Mouse (Mus musculus): ENCODE data around the gene Tsnaxip1. TPM values are rescaled to one million over a fixed set of nuclear protein-coding genes. Genes with fewer than 3 reads are reported as not detected.
A peak's percentile ranks its signal among the peaks of the same experiment; 100 is the strongest.

The Tsnaxip1 gene
- polyA plus RNA-seq (2015; fragmentation: Nextera tagmentation; extraction: Ambion mirVana): 4.0 and 4.6 TPM in 2 replicates

- Histone ChIP-seq H3K9me3 (ENCODE audit: control insufficient read depth, low read length) (no peaks in the 10 kb centered on the region), H3K27ac (ENCODE audit: low read length) (peak within 1 kb of the TSS; percentile 78), H3K36me3 (ENCODE audit: control insufficient read depth, insufficient read depth, low read length) (peaks cover 3% of the 10 kb centered on the region; the same call in 1 of the 2 replicates), H3K9ac (ENCODE audit: low read length) (peak within 1 kb of the TSS; percentile 93), H3K27me3 (ENCODE audit: control insufficient read depth, insufficient read depth, low read depth, low read length) (no peaks in the 10 kb centered on the region), H3K4me2 (ENCODE audit: low read depth, low read length) (peak within 1 kb of the TSS; percentile 88), H3K4me3 (ENCODE audit: low read length) (peak within 1 kb of the TSS; percentile 96), H3K4me1 (replicated peaks; ENCODE audit: control insufficient read depth, insufficient read depth, low read length) (peaks cover 13% of the 10 kb centered on the region)
- WGBS: under 1% methylated on average over 52 of the region's 52 CpGs
- ATAC-seq (ENCODE audit: low read depth): peak; percentile 98
Measured at GRCm38 (mm10) chr8:105826861-105827848, at the start of gene Tsnaxip1, which contains the start of gene Ranbp10. TSS of gene Tsnaxip1 (plus strand) at chr8:105827731. TSS of gene Ranbp10 (minus strand) at chr8:105827350.

GRCm38 (mm10) chr8:105777833-105778232 is 49.7 kb upstream of the Tsnaxip1 start:
- H3K36me3 ChIP-seq (ENCODE audit: control insufficient read depth, insufficient read depth, low read length): peaks cover 37% of the 10 kb centered on the region
- no peak overlapping the region for H3K4me2 ChIP-seq (ENCODE audit: low read depth, low read length)
- no peak overlapping the region for H3K27ac ChIP-seq (ENCODE audit: low read length)
- H3K9me3 ChIP-seq (ENCODE audit: control insufficient read depth, low read length): no peaks in the 10 kb centered on the region
- WGBS: 79% methylated on average over 2 of the region's 2 CpGs
- H3K9ac ChIP-seq (ENCODE audit: low read length): no peak overlapping the region
- H3K27me3 ChIP-seq (ENCODE audit: control insufficient read depth, insufficient read depth, low read depth, low read length): no peaks in the 10 kb centered on the region
- no peak for ATAC-seq (ENCODE audit: low read depth)
- H3K4me1 ChIP-seq (replicated peaks; ENCODE audit: control insufficient read depth, insufficient read depth, low read length): no peaks in the 10 kb centered on the region
- H3K4me3 ChIP-seq (ENCODE audit: low read length): no peak overlapping the region

- H3K36me3 ChIP-seq (ENCODE audit: control insufficient read depth, insufficient read depth, low read length): peaks cover 30% of the 10 kb centered on the region
- H3K9ac ChIP-seq (ENCODE audit: low read length): no peak overlapping the region
- 87% methylated on average over 5 of the region's 5 CpGs for WGBS
- H3K4me2 ChIP-seq (ENCODE audit: low read depth, low read length): no peak overlapping the region
- ATAC-seq (ENCODE audit: low read depth): no peak
- no peaks in the 10 kb centered on the region for H3K27me3 ChIP-seq (ENCODE audit: control insufficient read depth, insufficient read depth, low read depth, low read length)
- H3K27ac ChIP-seq (ENCODE audit: low read length): no peak overlapping the region
- H3K4me3 ChIP-seq (ENCODE audit: low read length): no peak overlapping the region
- H3K4me1 ChIP-seq (replicated peaks; ENCODE audit: control insufficient read depth, insufficient read depth, low read length): no peaks in the 10 kb centered on the region
- no peaks in the 10 kb centered on the region for H3K9me3 ChIP-seq (ENCODE audit: control insufficient read depth, low read length)
Measured at GRCm38 (mm10) chr8:105780298-105780697, 47.2 kb upstream of the Tsnaxip1 start.

DNA sequence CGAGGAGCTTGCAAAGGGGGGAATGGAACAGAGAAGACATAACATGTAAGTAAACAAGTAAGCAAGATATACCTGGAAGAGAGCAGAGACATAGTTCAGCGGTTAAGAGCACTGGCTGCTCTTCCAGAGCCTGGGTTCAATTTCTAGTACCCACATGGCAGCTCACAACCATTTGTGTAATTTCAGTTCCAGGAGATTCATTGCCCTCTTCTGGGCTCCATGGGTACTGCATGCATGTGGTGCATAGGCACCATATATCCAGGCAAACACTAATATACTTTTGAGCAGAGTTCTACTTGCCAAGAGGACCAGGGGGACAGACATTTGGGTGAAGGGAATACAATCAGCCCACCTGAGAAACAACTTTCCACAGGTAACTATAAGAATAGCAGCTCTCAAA is 39.3 kb upstream of the Tsnaxip1 start:
- H3K9ac ChIP-seq (ENCODE audit: low read length): no peak overlapping the region
- ATAC-seq (ENCODE audit: low read depth): no peak
- H3K27me3 ChIP-seq (ENCODE audit: control insufficient read depth, insufficient read depth, low read depth, low read length): no peaks in the 10 kb centered on the region
- no peak overlapping the region for H3K4me3 ChIP-seq (ENCODE audit: low read length)
- H3K9me3 ChIP-seq (ENCODE audit: control insufficient read depth, low read length): no peaks in the 10 kb centered on the region
- no peaks in the 10 kb centered on the region for H3K4me1 ChIP-seq (replicated peaks; ENCODE audit: control insufficient read depth, insufficient read depth, low read length)
- H3K27ac ChIP-seq (ENCODE audit: low read length): no peak overlapping the region
- no peaks in the 10 kb centered on the region for H3K36me3 ChIP-seq (ENCODE audit: control insufficient read depth, insufficient read depth, low read length)
- H3K4me2 ChIP-seq (ENCODE audit: low read depth, low read length): no peak overlapping the region
- WGBS: 91% methylated on average over 2 of the region's 2 CpGs

DNA sequence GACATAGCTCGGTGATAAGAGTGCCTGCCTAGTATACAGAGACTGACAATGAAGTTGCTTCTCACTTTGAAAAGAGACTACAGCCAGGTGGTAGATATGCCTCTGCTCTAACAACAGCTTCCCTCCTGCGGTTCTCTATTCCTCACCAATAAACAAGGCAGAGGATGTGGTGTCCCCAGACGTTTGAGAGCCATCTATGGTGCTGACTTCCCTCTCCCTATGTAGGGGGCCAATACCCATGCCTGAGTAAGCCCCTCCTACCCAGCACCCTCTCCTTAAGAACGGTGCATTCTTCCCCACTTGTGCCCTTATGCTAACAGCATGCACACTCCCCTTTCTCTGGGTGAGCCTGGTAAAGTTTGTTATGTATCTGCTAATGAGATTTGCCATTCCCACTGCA is 38.6 kb upstream of the Tsnaxip1 start:
- Histone ChIP-seq H3K9ac (ENCODE audit: low read length) (no peak overlapping the region), H3K27me3 (ENCODE audit: control insufficient read depth, insufficient read depth, low read depth, low read length) (no peaks in the 10 kb centered on the region), H3K4me3 (ENCODE audit: low read length) (no peak overlapping the region), H3K27ac (ENCODE audit: low read length) (no peak overlapping the region), H3K4me2 (ENCODE audit: low read depth, low read length) (no peak overlapping the region), H3K4me1 (replicated peaks; ENCODE audit: control insufficient read depth, insufficient read depth, low read length) (peaks cover 3% of the 10 kb centered on the region; the same call in 1 of the 2 replicates), H3K36me3 (ENCODE audit: control insufficient read depth, insufficient read depth, low read length) (no peaks in the 10 kb centered on the region), H3K9me3 (ENCODE audit: control insufficient read depth, low read length) (no peaks in the 10 kb centered on the region)
- no peak for ATAC-seq (ENCODE audit: low read depth)
- WGBS: 51% methylated on average over 4 of the region's 4 CpGs

GRCm38 (mm10) chr8:105789626-105790025 is 37.9 kb upstream of the Tsnaxip1 start:
- ATAC-seq (ENCODE audit: low read depth): no peak
- Histone ChIP-seq H3K27me3 (ENCODE audit: control insufficient read depth, insufficient read depth, low read depth, low read length) (no peaks in the 10 kb centered on the region), H3K36me3 (ENCODE audit: control insufficient read depth, insufficient read depth, low read length) (no peaks in the 10 kb centered on the region), H3K9ac (ENCODE audit: low read length) (no peak overlapping the region), H3K27ac (ENCODE audit: low read length) (no peak overlapping the region), H3K4me3 (ENCODE audit: low read length) (no peak overlapping the region), H3K4me2 (ENCODE audit: low read depth, low read length) (no peak overlapping the region), H3K4me1 (replicated peaks; ENCODE audit: control insufficient read depth, insufficient read depth, low read length) (peaks cover 3% of the 10 kb centered on the region; the same call in 1 of the 2 replicates), H3K9me3 (ENCODE audit: control insufficient read depth, low read length) (no peaks in the 10 kb centered on the region)

- no peak for ATAC-seq (ENCODE audit: low read depth)
- Histone ChIP-seq H3K4me3 (ENCODE audit: low read length) (no peak overlapping the region), H3K27ac (ENCODE audit: low read length) (no peak overlapping the region), H3K27me3 (ENCODE audit: control insufficient read depth, insufficient read depth, low read depth, low read length) (no peaks in the 10 kb centered on the region), H3K9ac (ENCODE audit: low read length) (no peak overlapping the region), H3K4me1 (replicated peaks; ENCODE audit: control insufficient read depth, insufficient read depth, low read length) (peaks cover 3% of the 10 kb centered on the region; the same call in 1 of the 2 replicates), H3K36me3 (ENCODE audit: control insufficient read depth, insufficient read depth, low read length) (no peaks in the 10 kb centered on the region), H3K4me2 (ENCODE audit: low read depth, low read length) (no peak overlapping the region), H3K9me3 (ENCODE audit: control insufficient read depth, low read length) (no peaks in the 10 kb centered on the region)
- 88% methylated on average over 1 of the region's 1 CpGs for WGBS
Measured at GRCm38 (mm10) chr8:105793331-105793730, 34.2 kb upstream of the Tsnaxip1 start.

GRCm38 (mm10) chr8:105794009-105794598 is 33.4 kb upstream of the Tsnaxip1 start:
- Histone ChIP-seq H3K9ac (ENCODE audit: low read length) (no peak overlapping the region), H3K4me3 (ENCODE audit: low read length) (no peak overlapping the region), H3K27me3 (ENCODE audit: control insufficient read depth, insufficient read depth, low read depth, low read length) (no peaks in the 10 kb centered on the region), H3K9me3 (ENCODE audit: control insufficient read depth, low read length) (no peaks in the 10 kb centered on the region), H3K4me2 (ENCODE audit: low read depth, low read length) (no peak overlapping the region), H3K36me3 (ENCODE audit: control insufficient read depth, insufficient read depth, low read length) (no peaks in the 10 kb centered on the region), H3K27ac (ENCODE audit: low read length) (no peak overlapping the region), H3K4me1 (replicated peaks; ENCODE audit: control insufficient read depth, insufficient read depth, low read length) (peaks cover 9% of the 10 kb centered on the region)
- 71% methylated on average over 3 of the region's 3 CpGs for WGBS
- ATAC-seq (ENCODE audit: low read depth): peak; percentile 42; the same call in 1 of the 2 replicates

- no peaks in the 10 kb centered on the region for H3K36me3 ChIP-seq (ENCODE audit: control insufficient read depth, insufficient read depth, low read length)
- ATAC-seq (ENCODE audit: low read depth): no peak
- no peaks in the 10 kb centered on the region for H3K9me3 ChIP-seq (ENCODE audit: control insufficient read depth, low read length)
- H3K4me2 ChIP-seq (ENCODE audit: low read depth, low read length): no peak overlapping the region
- H3K9ac ChIP-seq (ENCODE audit: low read length): no peak overlapping the region
- no peaks in the 10 kb centered on the region for H3K27me3 ChIP-seq (ENCODE audit: control insufficient read depth, insufficient read depth, low read depth, low read length)
- peaks cover 19% of the 10 kb centered on the region for H3K4me1 ChIP-seq (replicated peaks; ENCODE audit: control insufficient read depth, insufficient read depth, low read length)
- whole genome bisulfite sequencing: 68% methylated on average over 1 of the region's 1 CpGs
- no peak overlapping the region for H3K4me3 ChIP-seq (ENCODE audit: low read length)
- no peak overlapping the region for H3K27ac ChIP-seq (ENCODE audit: low read length)
Measured at GRCm38 (mm10) chr8:105795785-105796184, 31.7 kb upstream of the Tsnaxip1 start.
